Mouse (Mus musculus): ENCODE measurements around the gene Ptprs.

The Ptprs gene

DNA sequence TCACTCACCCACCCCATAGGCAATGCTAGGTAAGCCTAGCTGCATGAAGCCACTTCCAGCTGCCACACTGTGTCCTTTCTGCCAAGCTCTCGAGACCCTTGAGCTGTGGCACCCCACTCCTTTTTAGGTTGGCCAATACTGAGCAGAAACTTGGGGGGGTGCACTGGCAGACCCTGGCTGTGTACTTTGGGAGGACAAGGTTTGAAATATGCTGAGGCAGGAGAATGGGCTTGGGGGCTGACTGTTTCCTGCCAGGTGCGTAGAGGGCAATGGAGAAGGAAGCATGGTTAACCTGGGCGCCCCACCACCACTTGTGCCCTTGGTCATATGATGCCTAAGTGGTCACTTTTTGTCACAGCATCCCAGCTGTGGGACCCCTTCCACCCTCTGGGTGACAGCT, 31.5 kb downstream of the Ptprs start:
- H3K27me3 ChIP-seq (ENCODE audit: insufficient read depth, low read length) = no peaks in the 10 kb centered on the region
- H3K4me3 ChIP-seq (replicated peaks; ENCODE audit: low read length) = no peak overlapping the region
- H3K4me1 ChIP-seq (replicated peaks; ENCODE audit: low read depth, low read length) = peaks cover 38% of the 10 kb centered on the region
- peaks cover 73% of the 10 kb centered on the region for H3K36me3 ChIP-seq (ENCODE audit: insufficient read depth, low read length)
- H3K9me3 ChIP-seq (ENCODE audit: low read length) = no peaks in the 10 kb centered on the region
- TF ChIP-seq POU5F1 (IDR thresholded peaks at IDR 0.05; ENCODE audit: borderline replicate concordance, low read length) = no peak
- no peak for TF ChIP-seq NANOG (IDR thresholded peaks at IDR 0.05; ENCODE audit: borderline replicate concordance, low read length)
- no peak for TF ChIP-seq CTCF (conservative IDR thresholded peaks at IDR 0.05; ENCODE audit: low read length)

DNA sequence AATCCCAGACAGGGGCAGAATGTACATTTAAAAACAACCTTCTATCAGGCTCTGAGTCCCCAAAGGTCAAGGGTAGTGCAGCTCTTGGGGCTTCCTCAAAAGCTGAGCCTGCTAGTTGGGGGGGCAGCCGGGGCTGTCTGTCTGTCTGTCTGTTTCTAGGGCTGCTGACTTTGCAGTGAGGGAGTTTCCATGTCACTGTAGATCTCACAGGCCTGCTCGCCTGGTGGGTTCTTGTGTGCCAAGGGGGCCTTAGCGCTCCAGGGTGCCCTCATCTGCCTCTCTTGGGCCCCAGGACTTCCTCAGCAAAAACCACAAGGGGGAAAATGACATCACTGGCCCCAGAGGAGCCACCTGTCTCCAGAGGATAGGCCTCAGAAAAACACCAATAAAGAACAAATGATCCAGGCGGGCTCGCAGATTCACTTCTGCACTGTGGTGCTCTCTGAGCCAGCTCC, 32.9 kb downstream of the Ptprs start:
- Histone ChIP-seq H3K9me3 (ENCODE audit: low read length) (no peaks in the 10 kb centered on the region), H3K4me1 (replicated peaks; ENCODE audit: low read depth, low read length) (peaks cover 45% of the 10 kb centered on the region), H3K36me3 (ENCODE audit: insufficient read depth, low read length) (peaks cover 62% of the 10 kb centered on the region), H3K4me3 (replicated peaks; ENCODE audit: low read length) (no peak overlapping the region), H3K27me3 (ENCODE audit: insufficient read depth, low read length) (peaks cover 8% of the 10 kb centered on the region)
- TF ChIP-seq POU5F1 (IDR thresholded peaks at IDR 0.05; ENCODE audit: borderline replicate concordance, low read length) (no peak), NANOG (IDR thresholded peaks at IDR 0.05; ENCODE audit: borderline replicate concordance, low read length) (no peak), CTCF (conservative IDR thresholded peaks at IDR 0.05; ENCODE audit: low read length) (no peak)

- Histone ChIP-seq H3K36me3 (ENCODE audit: insufficient read depth, low read length) (peaks cover 57% of the 10 kb centered on the region), H3K4me3 (replicated peaks; ENCODE audit: low read length) (no peak overlapping the region), H3K9me3 (ENCODE audit: low read length) (no peaks in the 10 kb centered on the region), H3K4me1 (replicated peaks; ENCODE audit: low read depth, low read length) (peaks cover 41% of the 10 kb centered on the region), H3K27me3 (ENCODE audit: insufficient read depth, low read length) (peaks cover 8% of the 10 kb centered on the region)
- no peak for TF ChIP-seq POU5F1 (IDR thresholded peaks at IDR 0.05; ENCODE audit: borderline replicate concordance, low read length)
Measured at GRCm38 (mm10) chr17:56442316-56442715, 34.0 kb downstream of the Ptprs start.

GRCm38 (mm10) chr17:56439731-56440460, 36.4 kb downstream of the Ptprs start:
- H3K4me1 ChIP-seq (replicated peaks; ENCODE audit: low read depth, low read length) = peaks cover 44% of the 10 kb centered on the region
- peaks cover 8% of the 10 kb centered on the region for H3K27me3 ChIP-seq (ENCODE audit: insufficient read depth, low read length)
- peaks cover 65% of the 10 kb centered on the region for H3K36me3 ChIP-seq (ENCODE audit: insufficient read depth, low read length)
- H3K9me3 ChIP-seq (ENCODE audit: low read length) = no peaks in the 10 kb centered on the region
- no peak for TF ChIP-seq POU5F1 (IDR thresholded peaks at IDR 0.05; ENCODE audit: borderline replicate concordance, low read length)
- no peak overlapping the region for H3K4me3 ChIP-seq (replicated peaks; ENCODE audit: low read length)

GRCm38 (mm10) chr17:56431582-56431981, 44.7 kb downstream of the Ptprs start:
- peaks cover 32% of the 10 kb centered on the region for H3K27me3 ChIP-seq (ENCODE audit: insufficient read depth, low read length)
- no peaks in the 10 kb centered on the region for H3K9me3 ChIP-seq (ENCODE audit: low read length)
- peaks cover 34% of the 10 kb centered on the region for H3K36me3 ChIP-seq (ENCODE audit: insufficient read depth, low read length)
- peaks cover 49% of the 10 kb centered on the region for H3K4me1 ChIP-seq (replicated peaks; ENCODE audit: low read depth, low read length)
- TF ChIP-seq CTCF (conservative IDR thresholded peaks at IDR 0.05; ENCODE audit: low read length) (no peak), NANOG (IDR thresholded peaks at IDR 0.05; ENCODE audit: borderline replicate concordance, low read length) (no peak), POU5F1 (IDR thresholded peaks at IDR 0.05; ENCODE audit: borderline replicate concordance, low read length) (no peak)
- no peak overlapping the region for H3K4me3 ChIP-seq (replicated peaks; ENCODE audit: low read length)

GRCm38 (mm10) chr17:56427857-56428256, 48.4 kb downstream of the Ptprs start:
- peaks cover 24% of the 10 kb centered on the region for H3K36me3 ChIP-seq (ENCODE audit: insufficient read depth, low read length)
- peaks cover 35% of the 10 kb centered on the region for H3K27me3 ChIP-seq (ENCODE audit: insufficient read depth, low read length)
- H3K4me3 ChIP-seq (replicated peaks; ENCODE audit: low read length) = peak overlapping the region; percentile 79
- H3K4me1 ChIP-seq (replicated peaks; ENCODE audit: low read depth, low read length) = peaks cover 48% of the 10 kb centered on the region
- TF ChIP-seq CTCF (conservative IDR thresholded peaks at IDR 0.05; ENCODE audit: low read length) = no peak
- TF ChIP-seq POU5F1 (IDR thresholded peaks at IDR 0.05; ENCODE audit: borderline replicate concordance, low read length) = no peak
- TF ChIP-seq NANOG (IDR thresholded peaks at IDR 0.05; ENCODE audit: borderline replicate concordance, low read length) = no peak
- H3K9me3 ChIP-seq (ENCODE audit: low read length) = no peaks in the 10 kb centered on the region

DNA sequence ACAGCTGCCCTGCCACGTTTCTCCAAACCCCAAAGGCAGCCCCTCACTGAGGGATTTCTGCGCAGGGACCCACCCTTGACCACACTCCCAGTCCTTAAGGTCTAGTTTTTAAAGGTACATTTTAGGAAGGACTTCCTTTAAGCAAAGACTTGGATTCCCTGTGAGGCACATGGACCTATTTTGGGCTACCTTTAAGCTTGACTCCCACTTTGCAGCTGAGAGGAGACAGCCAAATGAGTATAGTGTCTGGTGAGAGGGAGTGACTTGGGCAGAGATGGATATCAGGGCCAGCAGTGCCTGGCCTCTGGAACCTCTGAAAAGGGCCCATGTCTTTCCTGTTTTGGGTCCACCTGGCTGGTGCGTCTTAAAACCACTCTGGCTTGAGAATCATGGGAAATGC, 50.3 kb downstream of the Ptprs start:
- H3K4me3 ChIP-seq (replicated peaks; ENCODE audit: low read length) = peak overlapping the region; percentile 84
- H3K9me3 ChIP-seq (ENCODE audit: low read length) = no peaks in the 10 kb centered on the region
- peaks cover 32% of the 10 kb centered on the region for H3K36me3 ChIP-seq (ENCODE audit: insufficient read depth, low read length)
- H3K4me1 ChIP-seq (replicated peaks; ENCODE audit: low read depth, low read length) = peaks cover 64% of the 10 kb centered on the region
- no peak for TF ChIP-seq CTCF (conservative IDR thresholded peaks at IDR 0.05; ENCODE audit: low read length)
- H3K27me3 ChIP-seq (ENCODE audit: insufficient read depth, low read length) = peaks cover 35% of the 10 kb centered on the region

DNA sequence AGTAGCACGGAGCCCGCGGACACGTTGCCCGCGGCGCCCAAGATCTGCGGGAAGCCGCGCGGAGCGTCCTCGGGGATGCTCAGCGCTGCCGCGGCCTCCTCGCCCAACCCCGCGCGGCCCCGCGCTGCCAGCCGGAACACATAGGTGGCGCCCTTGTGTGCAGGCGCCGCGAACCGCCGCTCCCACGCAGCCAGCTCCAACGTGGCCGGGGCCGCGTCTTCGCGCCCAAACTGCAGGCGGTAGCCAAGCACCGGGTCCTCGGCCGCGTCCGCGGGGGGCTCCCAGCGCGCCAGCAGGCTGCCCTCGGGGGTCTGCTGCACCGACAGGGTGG, 50.7 kb downstream of the Ptprs start:
- H3K4me3 ChIP-seq (replicated peaks; ENCODE audit: low read length) = peak overlapping the region; percentile 84
- no peaks in the 10 kb centered on the region for H3K9me3 ChIP-seq (ENCODE audit: low read length)
- peaks cover 36% of the 10 kb centered on the region for H3K36me3 ChIP-seq (ENCODE audit: insufficient read depth, low read length)
- peaks cover 35% of the 10 kb centered on the region for H3K27me3 ChIP-seq (ENCODE audit: insufficient read depth, low read length)
- TF ChIP-seq POU5F1 (IDR thresholded peaks at IDR 0.05; ENCODE audit: borderline replicate concordance, low read length) (no peak), NANOG (IDR thresholded peaks at IDR 0.05; ENCODE audit: borderline replicate concordance, low read length) (no peak), CTCF (conservative IDR thresholded peaks at IDR 0.05; ENCODE audit: low read length) (no peak)
- peaks cover 68% of the 10 kb centered on the region for H3K4me1 ChIP-seq (replicated peaks; ENCODE audit: low read depth, low read length)
